Mouse (Mus musculus) T-cell, adult 66 days (primary cell): ENCODE results near the gene Rnase11. TPM values are rescaled to one million over a fixed set of nuclear protein-coding genes. Genes with fewer than 3 reads are reported as not detected.

Experiments used
- total RNA-seq, 2 experiments: library from RNA; stranded (reverse); gene quantifications; 3 replicates in 1 of 2; 4 replicates in 1 of 2; pipeline ENCODE4 v1.2.4; 2023

Gene Rnase11
- total RNA-seq, result not detected

GRCm38 (mm10) chr14:51050063-51050462, at the start of gene Rnase11:
Gene Rnase11, minus strand, starts transcription at chr14:51050163.

DNA sequence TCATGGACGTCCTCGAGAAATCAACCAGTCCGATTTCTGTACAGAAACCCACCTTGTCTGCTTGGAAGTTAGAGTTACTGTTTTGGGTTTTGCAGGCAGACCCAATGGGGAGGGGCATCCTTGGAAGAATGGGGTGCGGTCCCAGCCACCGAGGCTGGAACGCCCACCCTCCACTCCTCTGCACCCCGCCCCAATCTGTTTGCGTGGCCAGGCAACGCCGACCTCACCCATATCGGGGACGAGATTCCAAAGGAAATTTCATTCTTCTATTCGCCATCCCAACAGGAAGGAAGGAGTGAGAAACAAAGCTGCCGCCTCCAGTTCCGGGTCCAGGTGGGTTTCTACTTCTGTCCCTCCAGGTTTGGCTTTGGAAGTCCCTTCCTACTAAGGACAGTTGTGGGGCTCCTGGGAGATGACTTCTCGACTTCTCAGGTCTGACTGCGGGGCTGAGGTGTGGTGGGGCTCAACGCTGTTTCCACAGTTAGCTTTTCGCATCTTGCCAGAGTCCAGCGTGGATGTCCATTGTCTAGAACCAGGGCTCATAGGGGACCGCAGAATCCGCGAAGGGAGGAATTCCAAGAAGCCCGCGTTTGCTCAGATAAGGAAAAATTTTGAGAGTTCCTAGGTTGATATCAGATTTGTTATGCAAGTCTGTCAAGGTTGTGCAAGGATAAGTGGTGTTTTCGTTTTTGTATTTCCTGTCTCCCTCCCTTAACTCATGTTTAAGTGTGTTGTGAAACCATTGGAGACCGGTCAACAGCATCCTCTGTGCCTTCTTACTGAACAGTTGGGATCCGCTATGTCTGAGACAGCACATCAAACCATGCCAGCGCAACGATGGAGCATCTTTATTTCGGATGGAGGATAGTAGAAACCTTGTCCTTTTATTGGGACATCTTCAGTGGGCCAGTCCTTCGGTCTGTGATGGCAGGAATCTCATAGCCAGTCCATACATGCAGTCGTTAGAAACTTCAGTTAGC, 41.2 kb upstream of the Rnase11 start, which contains the start of the genes Rnase4 and Ang:
TSS of gene Rnase4 (plus strand) at position 157 of the 980 bp plus-strand sequence.
TSS of gene Ang (plus strand) at position 230 of the 980 bp plus-strand sequence.

DNA sequence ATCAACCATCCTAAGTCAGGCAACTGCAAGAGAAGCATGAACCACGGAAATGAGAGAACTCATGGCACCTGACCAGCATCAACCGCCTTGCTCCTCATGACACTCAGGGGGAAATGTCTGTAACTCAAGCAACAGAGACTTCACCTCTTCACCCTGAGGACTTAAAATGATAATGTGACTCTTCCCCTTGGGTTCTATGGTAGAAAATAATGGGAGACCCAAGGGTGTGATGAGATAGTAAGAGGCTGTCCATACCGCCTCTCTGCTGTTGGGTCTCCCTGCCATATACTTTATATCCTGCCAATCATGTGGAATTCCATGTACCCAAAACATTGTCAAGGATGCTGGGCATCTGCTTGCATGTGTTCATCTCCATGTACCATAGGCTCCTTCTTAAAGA, 24.4 kb upstream of the Rnase11 start, which contains the start of gene Olfr750:
TSS of gene Olfr750 (minus strand) at position 101 of the 400 bp plus-strand sequence.

DNA sequence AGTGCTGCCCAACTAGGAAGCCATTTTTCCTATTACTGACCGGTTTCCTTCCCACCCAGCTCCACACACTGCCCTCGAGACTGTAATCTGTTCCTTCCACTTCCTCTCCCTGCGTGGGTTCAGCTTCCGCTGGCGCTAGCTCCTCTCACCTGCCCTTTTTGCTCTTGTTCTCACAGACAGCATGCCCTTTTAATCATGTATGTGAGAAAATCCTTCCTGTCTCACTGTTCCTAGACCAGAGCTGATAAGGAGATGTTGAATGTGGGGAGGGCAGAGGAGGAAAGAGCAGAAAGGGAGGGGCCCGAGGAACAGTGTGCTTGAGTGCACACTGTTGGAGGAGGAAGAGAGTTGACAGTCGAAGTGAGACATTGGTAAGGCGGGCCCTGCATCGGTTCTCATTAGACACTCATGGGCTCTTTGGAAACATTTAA, 7.5 kb upstream of the Rnase11 start, which contains the start of gene Rnase12:
TSS of gene Rnase12 (minus strand) at position 261 of the 431 bp plus-strand sequence.

GRCm38 (mm10) chr14:51041769-51042168, 8.2 kb downstream of the Rnase11 start, which contains the start of gene Rnase9:
Gene Rnase9, minus strand, starts transcription at chr14:51041869.

GRCm38 (mm10) chr14:51007152-51007801, 42.7 kb downstream of the Rnase11 start, which contains the start of gene Rnase10:
Gene Rnase10, plus strand, starts transcription at chr14:51007751.

Other genes with a start within 250 kb of the Rnase11 start
- under 1 TPM in 1 of 2 experiments, not detected in 1; 0.50 TPM for gene Ccnb1ip1, start 242.4 kb downstream of the Rnase11 start, total RNA-seq
- 10 to 100 TPM; 49.9 to 50.6 TPM for gene Parp2, start 242.3 kb downstream of the Rnase11 start, total RNA-seq
- gene Tep1, start 179.6 kb downstream of the Rnase11 start, total RNA-seq, result 10 to 100 TPM; 40.3 to 43.6 TPM
- gene Klhl33, start 152.7 kb downstream of the Rnase11 start, total RNA-seq, result not detected
- 10 to 100 TPM; 29.2 to 31.8 TPM for gene Osgep, start 125.3 kb downstream of the Rnase11 start, total RNA-seq
- gene Apex1, start 125.2 kb downstream of the Rnase11 start, total RNA-seq, result 10 to 100 TPM; 45.3 to 49.3 TPM
- 10 to 100 TPM; 72.8 to 86.5 TPM for gene Pip4p1, start 119.3 kb downstream of the Rnase11 start, total RNA-seq
- 10 to 100 TPM; 14.9 to 29.4 TPM for gene Pnp, start 119.1 kb downstream of the Rnase11 start, total RNA-seq
- 10 to 100 TPM in 1 of 2 experiments, 1 to 10 TPM in 1; 9.2 to 28.2 TPM for gene Gm49342, start 105.6 kb downstream of the Rnase11 start, total RNA-seq
- gene Pnp2, start 94.2 kb downstream of the Rnase11 start, total RNA-seq, result 1 to 10 TPM in 1 of 2 experiments, under 1 TPM in 1; 0.56 to 1.3 TPM
- not detected for gene Rnase10, start 42.4 kb downstream of the Rnase11 start, total RNA-seq
- gene Rnase9, start 8.3 kb downstream of the Rnase11 start, total RNA-seq, result not detected
- not detected for gene Rnase12, start 7.5 kb upstream of the Rnase11 start, total RNA-seq
- gene Olfr750, start 24.3 kb upstream of the Rnase11 start, total RNA-seq, result not detected
- gene Rnase4, start 40.9 kb upstream of the Rnase11 start, total RNA-seq, result 1 to 10 TPM in 1 of 2 experiments, under 1 TPM in 1; 0.76 to 1.7 TPM
- not detected for gene Ang, start 41.0 kb upstream of the Rnase11 start, total RNA-seq
- not detected for gene Eddm3b, start 64.3 kb upstream of the Rnase11 start, total RNA-seq
- gene Rnase6, start 73.7 kb upstream of the Rnase11 start, total RNA-seq, result 1 to 10 TPM; 3.9 to 4.3 TPM
- gene Rnase1, start 96.6 kb upstream of the Rnase11 start, total RNA-seq, result not detected
- gene Rnase2b, start 112.1 kb upstream of the Rnase11 start, total RNA-seq, result not detected
- not detected for gene Ang2, start 149.0 kb upstream of the Rnase11 start, total RNA-seq
- gene Ear14, start 153.2 kb upstream of the Rnase11 start, total RNA-seq, result not detected
- gene Rnase2a, start 205.9 kb upstream of the Rnase11 start, total RNA-seq, result not detected